Comparison of ENCODE assay signal across 8 mouse cellular contexts in the genomic region with DNA sequence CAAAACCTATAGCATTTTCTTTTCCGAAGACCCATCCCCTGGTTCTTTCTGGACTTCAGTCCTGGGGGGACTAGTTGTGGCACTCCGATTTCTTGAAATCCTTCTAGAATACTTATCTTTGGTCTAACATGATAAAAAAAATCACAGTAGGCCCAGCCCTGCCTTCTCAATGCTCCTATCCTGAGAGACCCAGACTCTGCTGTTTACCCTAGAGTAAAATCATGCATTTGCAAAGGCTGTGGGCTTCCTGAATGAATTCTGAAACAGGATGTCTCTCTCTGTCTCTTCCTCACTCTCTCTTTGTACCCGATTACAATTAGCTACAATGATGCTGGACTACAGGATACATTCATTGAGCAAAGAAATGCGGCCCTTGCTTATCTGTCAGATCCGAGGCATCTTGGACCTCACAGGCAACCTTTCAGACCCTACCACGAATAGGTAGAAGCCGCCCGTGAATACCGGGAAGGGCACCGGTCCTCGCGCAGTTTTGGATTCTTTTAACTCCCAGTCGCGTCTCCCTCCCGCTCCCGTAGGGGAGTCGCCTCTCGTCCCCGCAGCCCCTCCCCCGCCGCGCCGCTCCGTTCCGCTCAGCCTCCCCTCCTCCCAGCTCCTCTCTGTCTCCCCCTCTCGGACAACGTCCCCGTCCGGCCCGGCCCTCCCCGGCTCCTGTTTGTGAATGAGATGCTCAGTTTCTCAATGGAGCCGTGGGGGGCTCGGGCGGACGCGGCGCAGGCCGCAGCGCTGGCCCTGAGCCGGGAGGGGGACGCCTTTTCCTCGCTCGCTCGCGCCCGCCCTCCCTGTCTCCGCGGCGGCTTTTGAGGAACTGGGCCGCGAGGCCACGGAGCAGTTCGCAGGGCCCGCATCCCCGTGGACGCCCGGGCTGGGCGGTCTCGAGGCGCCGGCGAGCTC. TPM values are rescaled to one million over a fixed set of nuclear protein-coding genes. Genes with fewer than 3 reads are reported as not detected.
A peak's percentile ranks its signal among the peaks of the same experiment; 100 is the strongest.
DNase-seq lines count a peak whose midpoint lies in the region; ATAC-seq and TF ChIP-seq lines count a peak whose summit lies in the region.

A gene (plus strand): TSS at position 638 of the 912 bp plus-strand sequence.

- peak within 1 kb of the TSS; percentile 66 for H3K4me2 ChIP-seq in limb, embryonic 14.5 days (replicated peaks; ENCODE audit: low read depth, low read length, severe bottlenecking)
- peak within 1 kb of the TSS; percentile 59 for H3K4me2 ChIP-seq in midbrain, embryonic 16.5 days (ENCODE audit: low read length)

- 4% methylated on average over 62 of the region's 62 CpGs for WGBS in limb, embryonic 14.5 days
- 2% methylated on average over 62 of the region's 62 CpGs for WGBS in midbrain, embryonic 16.5 days

- no peaks in the 10 kb centered on the region for H3K36me3 ChIP-seq in limb, embryonic 14.5 days (ENCODE audit: control insufficient read depth, insufficient read depth, low read length)
- H3K36me3 ChIP-seq in midbrain, embryonic 16.5 days (ENCODE audit: control insufficient read depth, insufficient read depth, low read length) = no peaks in the 10 kb centered on the region

- TF ChIP-seq CTCF in embryonic fibroblast, embryonic 13.5 days (IDR thresholded peaks at IDR 0.05; ENCODE audit: borderline replicate concordance, insufficient read depth, low read length) = peak; percentile 55; the same call in 1 of the 2 replicates

- peak; percentile 57 for TF ChIP-seq POLR2A in embryonic fibroblast, embryonic 13.5 days (IDR thresholded peaks at IDR 0.05; ENCODE audit: low read depth, low read length)
- 0 out of 2 replicates have a peak, but pooled peaks have one; percentile 51 for TF ChIP-seq POLR2A in limb, embryonic 14.5 days (IDR thresholded peaks at IDR 0.05; ENCODE audit: borderline replicate concordance, extremely low read depth, insufficient read depth, insufficient read length)

- DNase-seq in B cell, adult 2 months = peak; percentile 80
- peak; percentile 93 for DNase-seq in brain, adult 2 months (ENCODE audit: low read depth, low spot score)
- peak; percentile 85 to 87 for DNase-seq in heart, adult 9 months (ENCODE audit: low spot score in 2 of 2)
- DNase-seq in kidney, adult 9 months = peak; percentile 86
- DNase-seq in limb, embryonic 14.5 days (ENCODE audit: low spot score) = peak; percentile 78
- DNase-seq in spleen, postnatal 4 days (ENCODE audit: low spot score in 2 of 2) = peak; percentile 82 to 90

- no peaks in the 10 kb centered on the region for H3K27me3 ChIP-seq in limb, embryonic 14.5 days (ENCODE audit: control insufficient read depth, insufficient read depth, low read length)
- H3K27me3 ChIP-seq in midbrain, embryonic 16.5 days (ENCODE audit: control insufficient read depth, insufficient read depth, low read depth, low read length) = no peaks in the 10 kb centered on the region

- peak within 1 kb of the TSS; percentile 92 for H3K27ac ChIP-seq in embryonic fibroblast, embryonic 13.5 days (ENCODE audit: insufficient read depth, low read length)
- peak within 1 kb of the TSS; percentile 98 for H3K27ac ChIP-seq in limb, embryonic 14.5 days (replicated peaks; ENCODE audit: low read depth, low read length)
- H3K27ac ChIP-seq in midbrain, embryonic 16.5 days (ENCODE audit: low read length) = peak within 1 kb of the TSS; percentile 92

- peak within 1 kb of the TSS; percentile 97 for H3K9ac ChIP-seq in limb, embryonic 14.5 days (ENCODE audit: low read depth, low read length, severe bottlenecking)
- peak within 1 kb of the TSS; percentile 99 for H3K9ac ChIP-seq in midbrain, embryonic 16.5 days (ENCODE audit: low read depth, low read length)

- H3K9me3 ChIP-seq in limb, embryonic 14.5 days (ENCODE audit: control insufficient read depth, low read length) = no peaks in the 10 kb centered on the region
- H3K9me3 ChIP-seq in midbrain, embryonic 16.5 days (replicated peaks; ENCODE audit: control insufficient read depth, low read length, poor library complexity, severe bottlenecking) = no peaks in the 10 kb centered on the region

- H3K4me1 ChIP-seq in embryonic fibroblast, embryonic 13.5 days (ENCODE audit: control insufficient read depth, insufficient read depth, low read length) = 0 out of 2 replicates have a peak, but pooled peaks cover 4% of the 10 kb centered on the region
- peaks cover 5% of the 10 kb centered on the region for H3K4me1 ChIP-seq in limb, embryonic 14.5 days (ENCODE audit: control insufficient read depth, insufficient read depth, low read length)
- peaks cover 18% of the 10 kb centered on the region for H3K4me1 ChIP-seq in midbrain, embryonic 16.5 days (ENCODE audit: control insufficient read depth, insufficient read depth, low read length)

- ATAC-seq in limb, embryonic 14.5 days (ENCODE audit: low FRiP score, low read depth) = peak; percentile 93
- ATAC-seq in midbrain, embryonic 16.5 days = peak; percentile 95

- peak within 1 kb of the TSS; percentile 94 for H3K4me3 ChIP-seq in embryonic fibroblast, embryonic 13.5 days (ENCODE audit: insufficient read depth, low read length)
- peak within 1 kb of the TSS; percentile 72 for H3K4me3 ChIP-seq in limb, embryonic 14.5 days (replicated peaks; ENCODE audit: low read length)
- peak within 1 kb of the TSS; percentile 92 for H3K4me3 ChIP-seq in midbrain, embryonic 16.5 days (ENCODE audit: low read depth, low read length)

RNA-seq across cellular contexts. Expression of the gene that starts here (rescaled TPM):
- 74.5 and 79.8 TPM in 2 replicates for polyA plus RNA-seq in embryonic fibroblast, embryonic 13.5 days (2011; ENCODE audit: insufficient read length, low read depth, missing spikeins)
- polyA plus RNA-seq in limb, embryonic 14.5 days (2012; rRNA removed) = 41.8 and 48.4 TPM in 2 replicates
- polyA plus RNA-seq in limb, embryonic 14.5 days (2014; fragmentation: Nextera tagmentation; extraction: Ambion mirVana) = 38.3 and 43.7 TPM in 2 replicates
- polyA plus RNA-seq in midbrain, embryonic 16.5 days (2015; fragmentation: Nextera tagmentation; extraction: Ambion mirVana) = 24.4 and 25.8 TPM in 2 replicates

Comparison
In these comparisons a context has a peak if more than half of its experiments do, and no peak if none do; other contexts are left out.
1. Peak in every context shown above with its lines: DNase-seq, ATAC-seq, H3K4me3 ChIP-seq and H3K27ac ChIP-seq.